Mouse (Mus musculus) heart, postnatal 0 days (tissue): Measurements from ENCODE around the gene Dpp6. TPM values are rescaled to one million over a fixed set of nuclear protein-coding genes. Genes with fewer than 3 reads are reported as not detected.

Source experiments
- ATAC-seq: fragments of 200-750 bp; cut with Nextera tagmentation; 2 replicates; pipeline ENCODE4 v1.8.0; 2017; ENCODE audit warnings: low read depth, moderate number of reproducible peaks, moderate library complexity; ENCODE audit not compliant: insufficient read depth
- DNase-seq: peaks from one replicate; pipeline ENCODE4 v3.0.0-alpha.2; 2016; ENCODE audit warnings: low spot score
- H3K27ac ChIP-seq: fragments of 300-500 bp; sonication (generic); 2 replicates; pipeline ENCODE4 v1.5.1; 2014; ENCODE audit warnings: low read depth, mild to moderate bottlenecking
- H3K27me3 ChIP-seq: fragments of 300-500 bp; sonication (generic); 2 replicates; pipeline ENCODE4 v1.6.1; 2014; ENCODE audit warnings: low read length, mixed read lengths; ENCODE audit not compliant: control insufficient read depth, insufficient read depth
- H3K36me3 ChIP-seq: fragments of 300-500 bp; sonication (generic); replicated peaks from 2 replicates; pipeline ENCODE4 v1.6.1; 2014; ENCODE audit warnings: low read length, mixed read lengths; ENCODE audit not compliant: control insufficient read depth, insufficient read depth
- H3K4me1 ChIP-seq: fragments of 300-500 bp; sonication (generic); 2 replicates; pipeline ENCODE4 v1.6.1; 2014; ENCODE audit warnings: antibody characterized with exemption; ENCODE audit not compliant: control insufficient read depth, insufficient read depth
- H3K4me2 ChIP-seq: fragments of 300-500 bp; sonication (generic); 2 replicates; pipeline ENCODE4 v1.6.1; 2014; ENCODE audit warnings: low read depth, mild to moderate bottlenecking, low read length, moderate library complexity
- H3K4me3 ChIP-seq: fragments of 300-500 bp; sonication (generic); 2 replicates; pipeline ENCODE4 v1.5.1; 2014; ENCODE audit warnings: low read depth, low read length
- H3K9ac ChIP-seq: fragments of 300-500 bp; sonication (generic); replicated peaks from 2 replicates; pipeline ENCODE4 v1.6.1; 2014; ENCODE audit warnings: low read depth, low read length, mixed read lengths
- H3K9me3 ChIP-seq: fragments of 300-500 bp; sonication (generic); replicated peaks from 2 replicates; pipeline ENCODE4 v1.6.1; 2016; ENCODE audit warnings: low read length; ENCODE audit not compliant: control insufficient read depth
- CTCF ChIP-seq: IDR thresholded peaks from 2 replicates; pipeline ENCODE4 v1.5.1; 2016; ENCODE audit warnings: antibody characterized with exemption, control low read depth, low read depth
- EP300 ChIP-seq: IDR thresholded peaks from 2 replicates; pipeline ENCODE4 v1.6.1; 2016; ENCODE audit warnings: antibody characterized with exemption, low read depth
- WGBS: fragments of 180-500 bp; shearing (Covaris S2); extraction: QIAGEN DNeasy Blood & Tissue Kit; methylation state at CpG from one replicate; pipeline ENCODE4 v1.1.7; 2014; 5-methylcytosine and 5-hydroxymethylcytosine counted together
- polyA plus RNA-seq: library from polyadenylated mRNA; unstranded; fragments of >200 nt; fragmentation: Nextera tagmentation; extraction: Ambion mirVana; gene quantifications from 2 replicates; pipeline ENCODE4 v1.2.1, GENCODE M21; 2015
- total RNA-seq: library from RNA; depleted of rRNA; stranded (reverse); fragments of >200 nt; gene quantifications from 2 replicates; pipeline ENCODE4 v1.2.3, GENCODE M21; 2014; ENCODE audit warnings: low replicate concordance

Gene Dpp6
- total and polyA plus RNA-seq, 2 experiments from 2014 or later: 0.05 TPM; not detected in 1

DNA sequence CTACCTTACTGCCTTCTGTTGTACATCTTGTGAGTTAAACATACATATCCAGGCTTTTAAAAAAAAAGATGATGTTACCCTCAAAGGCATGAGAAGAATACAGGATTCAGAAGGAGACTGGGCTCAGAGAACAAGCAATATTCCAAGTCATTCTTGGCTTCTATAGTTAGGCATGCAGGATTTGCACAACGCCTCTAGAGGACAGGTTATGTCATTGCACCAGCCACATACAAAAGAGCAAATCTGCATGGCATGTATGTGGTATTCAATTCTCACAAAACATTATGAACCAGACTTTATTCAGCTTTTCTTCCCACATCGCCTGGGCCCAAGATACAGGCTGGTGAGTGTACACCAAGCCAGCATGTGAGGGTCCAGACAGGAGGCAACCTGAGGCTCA lies 907.5 kb downstream of the Dpp6 start:
- WGBS: 22% methylated on average over 2 of the region's 2 CpGs
- TF ChIP-seq CTCF (peak; percentile 22), EP300 (no peak)
- no peak for DNase-seq
- no peak overlapping the region for H3K4me2 ChIP-seq
- H3K27me3 ChIP-seq: no peaks in the 10 kb centered on the region
- no peaks in the 10 kb centered on the region for H3K9me3 ChIP-seq
- ATAC-seq: no peak
- H3K4me3 ChIP-seq: no peak overlapping the region
- H3K36me3 ChIP-seq: no peaks in the 10 kb centered on the region
- H3K27ac ChIP-seq: no peak overlapping the region
- no peaks in the 10 kb centered on the region for H3K4me1 ChIP-seq
- no peak overlapping the region for H3K9ac ChIP-seq

DNA sequence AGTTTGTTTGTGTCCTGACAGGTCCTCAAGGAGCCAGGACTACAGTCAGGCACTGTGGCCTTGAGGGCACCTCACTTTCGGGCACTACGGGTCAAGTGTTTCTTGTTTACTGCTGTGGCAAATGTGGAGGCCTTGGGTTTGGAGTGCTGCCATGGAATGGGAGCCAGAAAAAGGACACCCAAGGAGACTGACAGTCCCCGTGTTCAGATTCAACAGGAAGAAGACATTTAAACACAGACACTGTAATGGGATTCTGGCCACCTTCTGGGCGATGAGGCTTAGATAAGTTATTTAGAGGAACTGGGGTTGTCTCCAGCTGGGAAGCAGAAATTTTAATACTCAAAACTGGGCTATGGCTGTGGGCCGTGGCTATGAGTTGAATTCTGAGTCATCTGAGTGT lies 913.7 kb downstream of the Dpp6 start:
- no peak for TF ChIP-seq CTCF
- no peak for TF ChIP-seq EP300
- Histone ChIP-seq H3K27ac (no peak overlapping the region), H3K4me1 (no peaks in the 10 kb centered on the region), H3K9me3 (no peaks in the 10 kb centered on the region), H3K4me3 (no peak overlapping the region), H3K36me3 (no peaks in the 10 kb centered on the region), H3K9ac (no peak overlapping the region), H3K4me2 (no peak overlapping the region), H3K27me3 (no peaks in the 10 kb centered on the region)
- WGBS: 47% methylated on average over 5 of the region's 5 CpGs
- DNase-seq: no peak
- ATAC-seq: no peak

DNA sequence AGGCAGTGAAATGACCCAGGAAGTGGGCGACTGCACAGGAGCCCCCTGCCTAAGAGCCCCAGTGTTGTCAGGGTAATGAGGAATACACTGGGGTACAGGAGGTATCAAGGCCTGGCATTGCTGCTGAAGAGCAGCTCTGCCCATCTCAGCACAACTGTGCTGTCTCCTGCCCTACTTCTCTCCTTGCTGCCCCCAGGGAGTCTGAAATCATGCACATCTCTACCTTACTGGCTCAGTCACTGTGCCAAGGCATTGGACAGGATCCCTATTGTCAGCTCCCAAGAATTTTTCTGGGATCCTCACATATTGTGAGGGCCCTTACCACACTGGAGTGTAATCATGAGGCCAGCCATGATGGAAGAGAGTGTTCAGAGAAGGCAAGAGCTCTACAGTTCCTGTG lies 914.4 kb downstream of the Dpp6 start:
- whole genome bisulfite sequencing: 61% methylated on average over 1 of the region's 1 CpGs
- no peak overlapping the region for H3K27ac ChIP-seq
- DNase-seq: no peak
- no peaks in the 10 kb centered on the region for H3K9me3 ChIP-seq
- no peaks in the 10 kb centered on the region for H3K27me3 ChIP-seq
- no peak for TF ChIP-seq CTCF
- no peak for TF ChIP-seq EP300
- H3K4me3 ChIP-seq: no peak overlapping the region
- H3K4me1 ChIP-seq: no peaks in the 10 kb centered on the region
- no peak overlapping the region for H3K4me2 ChIP-seq
- no peaks in the 10 kb centered on the region for H3K36me3 ChIP-seq
- no peak overlapping the region for H3K9ac ChIP-seq
- ATAC-seq: no peak

DNA sequence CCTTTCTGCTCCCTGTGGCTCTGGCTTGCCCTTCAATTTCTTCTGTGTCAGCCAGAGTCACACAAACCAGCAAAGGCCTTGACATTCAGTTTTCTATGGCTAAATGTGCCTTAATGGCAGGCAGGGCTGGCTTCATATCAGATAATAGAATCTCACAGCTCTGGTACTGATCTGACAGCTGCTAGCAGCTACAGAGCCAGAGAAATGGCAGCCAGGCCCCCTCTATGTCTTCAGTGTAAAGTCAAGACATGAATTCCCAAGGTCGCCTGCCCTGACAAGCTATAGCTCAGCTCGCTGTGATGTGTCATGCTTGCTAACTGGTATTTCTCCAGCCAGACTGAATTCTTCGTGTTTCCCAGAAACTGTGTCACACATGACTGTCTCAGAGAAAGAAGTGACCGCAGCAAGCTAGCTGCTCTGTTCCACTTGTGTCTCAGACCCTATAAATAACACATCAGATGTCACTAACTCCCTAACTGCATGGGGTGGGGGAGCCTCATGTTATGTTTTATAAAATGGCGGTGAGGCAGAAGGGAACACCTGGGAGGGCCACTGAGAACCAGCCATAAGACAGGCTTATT lies 915.4 kb downstream of the Dpp6 start:
- Histone ChIP-seq H3K4me1 (no peaks in the 10 kb centered on the region), H3K9ac (no peak overlapping the region), H3K27me3 (no peaks in the 10 kb centered on the region), H3K4me2 (no peak overlapping the region), H3K9me3 (no peaks in the 10 kb centered on the region), H3K36me3 (no peaks in the 10 kb centered on the region), H3K4me3 (no peak overlapping the region), H3K27ac (no peak overlapping the region)
- 49% methylated on average over 5 of the region's 5 CpGs for WGBS
- DNase-seq (no peak), ATAC-seq (no peak)
- no peak for TF ChIP-seq CTCF
- TF ChIP-seq EP300: no peak

DNA sequence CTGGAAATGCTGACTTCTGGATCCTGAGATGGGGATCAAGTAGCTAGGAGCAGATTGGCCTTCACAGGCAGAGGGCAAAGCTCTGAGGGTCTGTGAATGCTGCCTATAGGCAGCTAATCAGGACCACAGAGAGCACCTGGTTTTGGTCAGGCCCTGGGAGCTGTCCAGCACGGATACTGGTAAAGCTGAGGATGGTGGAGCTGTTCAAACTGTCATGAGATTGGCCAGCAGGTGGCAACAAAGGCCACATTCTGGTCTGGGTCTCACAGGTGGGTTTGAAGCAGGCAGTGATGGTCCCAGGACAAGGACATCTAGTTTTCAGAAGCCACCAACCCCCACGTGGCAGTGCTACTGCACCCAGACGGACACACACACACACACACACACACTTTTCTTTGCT lies 920.2 kb downstream of the Dpp6 start:
- Histone ChIP-seq H3K36me3 (peaks cover 11% of the 10 kb centered on the region), H3K9ac (no peak overlapping the region), H3K9me3 (no peaks in the 10 kb centered on the region), H3K4me1 (no peaks in the 10 kb centered on the region), H3K27ac (no peak overlapping the region), H3K4me2 (no peak overlapping the region), H3K4me3 (no peak overlapping the region), H3K27me3 (no peaks in the 10 kb centered on the region)
- ATAC-seq: peak; percentile 81
- WGBS: 2% methylated on average over 3 of the region's 3 CpGs
- TF ChIP-seq EP300: no peak
- TF ChIP-seq CTCF: peak; percentile 82
- peak; percentile 76 for DNase-seq

DNA sequence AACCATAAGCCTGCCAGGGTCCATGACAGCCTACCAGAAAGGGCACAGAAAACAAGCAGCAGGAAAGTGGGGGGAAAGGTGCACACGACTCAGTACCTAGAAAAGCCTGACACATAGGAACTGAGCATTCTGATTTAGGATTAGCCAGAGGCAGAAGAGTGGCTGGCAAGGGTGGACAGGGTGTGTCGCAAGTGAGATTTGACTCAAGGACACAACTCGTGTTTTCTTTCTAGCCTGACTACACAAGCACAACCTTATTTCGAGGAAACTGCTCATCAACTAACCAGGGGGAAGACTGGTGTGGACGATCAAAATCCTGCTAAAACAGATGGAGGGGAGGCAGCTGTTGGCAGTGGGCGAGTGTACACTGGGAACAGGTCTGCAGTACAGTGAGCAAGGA lies 922.2 kb downstream of the Dpp6 start:
- H3K27ac ChIP-seq: no peak overlapping the region
- no peaks in the 10 kb centered on the region for H3K27me3 ChIP-seq
- H3K4me2 ChIP-seq: no peak overlapping the region
- no peak overlapping the region for H3K9ac ChIP-seq
- TF ChIP-seq CTCF (no peak), EP300 (no peak)
- ATAC-seq (no peak), DNase-seq (no peak)
- H3K9me3 ChIP-seq: no peaks in the 10 kb centered on the region
- no peaks in the 10 kb centered on the region for H3K4me1 ChIP-seq
- H3K36me3 ChIP-seq: peaks cover 31% of the 10 kb centered on the region
- WGBS: 74% methylated on average over 6 of the region's 6 CpGs
- no peak overlapping the region for H3K4me3 ChIP-seq
